Mouse (Mus musculus) adrenal gland, postnatal 4 days (tissue): ENCODE data around the gene Ppp1r16b. TPM values are rescaled to one million over a fixed set of nuclear protein-coding genes. Genes with fewer than 3 reads are reported as not detected.

Experiments
- microRNA-seq: library from miRNA; unstranded; fragments of <30 nt; microRNA quantifications from one replicate; pipeline ENCODE4 v1.2.0, GENCODE M21; 2021
- total RNA-seq, 2 experiments: library from RNA; stranded (reverse); gene quantifications; 2 replicates each; pipeline ENCODE4 v1.2.3; 2021

Gene Ppp1r16b
- total RNA-seq, 2 experiments from 2014 or later: 15.7 to 16.9 TPM

Small RNA genes lying within 50 kb of the gene (microRNA-seq; reads per million reads assigned to microRNA genes)
- gene Gm26141 (not detected), gene Mir3474 (4.7 reads per million, percentile 13 among the genes with 10 or more reads in this experiment)

Other genes starting within 250 kb of the Ppp1r16b start
- 10 to 100 TPM; 15.3 to 22.8 TPM for gene Adig, start 162.8 kb upstream of the Ppp1r16b start, total RNA-seq
- gene Arhgap40, start 152.6 kb upstream of the Ppp1r16b start, total RNA-seq: not detected
- gene Slc32a1, start 54.6 kb upstream of the Ppp1r16b start, total RNA-seq: under 1 TPM in 1 of 2 experiments, not detected in 1; 0.54 TPM
- gene Actr5, start 40.5 kb upstream of the Ppp1r16b start, total RNA-seq: 10 to 100 TPM; 17.1 to 18.2 TPM
- gene Fam83d, start 102.7 kb downstream of the Ppp1r16b start, total RNA-seq: 10 to 100 TPM; 10.6 to 11.3 TPM
- 10 to 100 TPM; 21.8 to 24.3 TPM for gene Dhx35, start 129.4 kb downstream of the Ppp1r16b start, total RNA-seq